Mouse (Mus musculus): ENCODE measurements at regions not wholly inside any gene's neighbourhood (a gene's known extent, or its start where the extent isn't known, plus 50 kb on each side); places are given as distances from the start of the nearest gene placed in this dataset.

- in situ Hi-C loops (cut with MboI, MseI) = no loop called here
These were observed 383.3 kb downstream of the Amd2 start for GRCm38 (mm10) chr10:35328319-35328862.

DNA sequence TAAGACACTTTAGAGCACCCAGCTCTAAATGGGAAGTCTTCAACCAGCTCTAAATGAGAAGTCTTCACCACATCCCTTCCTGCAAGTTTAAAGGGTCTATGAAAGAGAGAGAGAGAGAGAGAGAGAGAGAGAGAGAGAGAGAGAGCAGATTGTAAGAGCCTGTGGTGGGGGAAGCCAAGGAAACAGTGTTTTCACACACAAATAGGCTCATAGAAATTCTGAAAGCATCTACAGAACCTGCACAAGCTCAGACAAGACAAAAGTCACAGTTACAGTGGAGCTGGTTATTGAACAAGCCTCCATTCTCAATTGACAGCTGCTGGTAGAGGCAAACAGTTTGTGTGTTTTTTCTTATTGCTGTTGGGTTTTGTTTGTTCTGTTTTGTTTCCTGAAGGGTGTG, 412.9 kb downstream of the Amd2 start:
- in situ Hi-C loops (cut with MboI, MseI) = no loop called here

DNA sequence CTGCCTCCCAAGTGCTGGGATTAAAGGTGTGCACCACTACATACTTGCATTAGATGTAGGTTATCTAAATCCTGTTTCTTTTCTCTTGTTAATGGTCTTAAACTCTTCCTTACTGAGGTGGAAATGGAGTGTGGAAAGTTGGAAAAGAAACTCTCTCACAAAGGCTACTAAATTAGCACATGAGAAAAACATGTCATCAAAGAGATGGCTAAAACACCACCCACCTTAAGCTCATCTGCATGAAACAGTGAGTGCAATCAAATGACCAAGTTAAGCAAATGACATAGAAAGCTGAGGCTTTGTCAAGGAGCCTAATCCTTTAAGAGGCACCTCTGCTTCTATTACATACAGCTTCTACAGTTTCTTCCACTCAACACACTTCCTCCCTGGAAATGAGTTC, 446.6 kb downstream of the Amd2 start:
- in situ Hi-C loops (cut with MboI, MseI) = no loop called here

DNA sequence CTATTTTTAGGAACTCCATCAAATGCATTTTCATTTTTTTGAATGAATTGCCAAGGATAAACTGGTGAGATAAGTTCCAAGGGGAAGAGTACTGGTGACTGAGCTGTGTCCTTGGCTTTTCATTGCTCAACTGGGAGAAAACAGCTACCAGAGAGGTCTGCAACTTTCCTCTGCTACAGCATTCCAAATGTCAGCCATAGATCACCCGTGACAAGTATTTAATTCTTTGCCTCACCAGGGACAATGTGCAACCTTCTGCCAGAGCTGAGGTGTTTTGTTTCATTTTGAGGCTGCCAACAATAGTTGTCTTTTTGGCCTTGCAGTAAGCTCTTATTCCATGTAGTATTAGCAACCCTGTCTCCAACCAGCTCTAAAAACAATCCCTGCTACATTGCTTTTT, 475.3 kb downstream of the Amd2 start:
- in situ Hi-C loops (cut with MboI, MseI) = loop anchor here in 1 of 2 experiments (10.0 kb wide), 1 partner anchor 1668 kb away; no protein-coding TSS in a partner anchor

DNA sequence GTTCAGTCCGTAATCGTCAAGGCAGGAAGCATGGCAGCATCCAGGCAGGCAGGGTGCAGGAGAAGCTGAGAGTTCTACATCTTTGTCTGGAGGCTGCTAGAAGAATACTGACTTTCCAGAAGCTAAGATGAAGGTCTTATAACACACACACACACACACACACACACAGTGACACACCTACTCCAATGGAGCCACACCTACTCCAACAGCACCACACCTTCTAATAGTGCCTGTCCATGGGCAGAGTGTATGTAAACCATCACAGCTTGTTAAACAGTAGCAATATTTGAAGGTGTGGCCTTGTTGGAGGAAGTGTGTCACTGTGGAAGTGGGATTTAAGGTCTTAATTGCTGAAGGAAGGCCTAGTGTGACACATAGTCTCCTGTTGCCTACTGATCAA, 476.4 kb downstream of the Amd2 start:
- in situ Hi-C loops (cut with MboI, MseI) = loop anchor here in 1 of 2 experiments (10.0 kb wide), 1 partner anchor 1670 kb away; no protein-coding TSS in a partner anchor

GRCm38 (mm10) chr10:35229540-35229939, 482.2 kb downstream of the Amd2 start:
- in situ Hi-C loops (cut with MboI, MseI) = no loop called here

Measured in T-helper 17 cell (primary cell).